In the genomic region with DNA sequence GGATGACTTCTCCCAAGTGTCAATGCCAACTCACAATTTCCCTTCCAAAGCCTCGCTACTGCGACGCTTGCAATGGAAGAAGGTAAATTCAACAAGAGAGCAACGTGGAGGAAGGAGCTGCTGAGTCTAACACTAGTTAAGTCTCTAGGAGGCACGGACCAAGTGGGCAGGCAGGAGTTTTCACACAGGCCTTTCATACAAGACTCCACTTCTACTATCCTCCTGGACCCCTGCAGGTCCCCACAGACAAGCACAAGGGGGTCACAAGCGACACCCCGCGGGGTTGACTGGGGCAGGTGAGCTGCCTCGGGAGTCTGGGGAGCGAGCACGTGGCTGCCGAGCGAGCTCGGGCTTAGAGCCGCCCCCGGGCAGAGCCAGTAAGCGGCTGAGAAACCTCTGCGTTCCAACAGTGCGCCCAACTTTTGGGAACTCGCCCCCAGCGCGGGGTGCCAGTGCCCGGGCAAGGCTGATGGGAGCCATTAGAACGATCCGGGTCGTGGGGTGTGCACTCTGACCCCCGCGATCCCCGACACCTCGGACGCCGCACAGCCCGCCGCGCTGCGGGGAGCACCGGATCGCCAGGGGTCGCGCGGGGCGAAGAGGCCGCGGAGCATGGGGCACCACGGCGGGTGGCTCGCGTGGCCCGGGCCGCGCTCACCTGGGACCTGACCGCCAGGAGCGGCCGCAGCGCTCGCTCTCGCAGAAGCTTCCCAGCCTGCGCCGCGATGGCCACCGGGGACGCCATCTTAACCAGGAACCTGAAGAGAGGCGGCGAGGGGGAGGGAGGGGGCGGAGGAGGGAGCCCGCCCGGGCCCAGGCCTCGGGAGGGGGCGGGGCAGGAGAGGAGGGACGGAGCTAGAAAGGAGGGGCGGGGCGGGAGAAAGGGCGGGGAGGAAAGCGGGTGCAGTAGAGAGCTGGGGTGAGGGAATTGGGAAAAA, we compare ENCODE assay signal across 8 mouse cellular contexts. TPM values are rescaled to one million over a fixed set of nuclear protein-coding genes. Genes with fewer than 3 reads are reported as not detected.
DNase-seq lines count a peak whose midpoint lies in the region; ATAC-seq and TF ChIP-seq lines count a peak whose summit lies in the region.

A gene (minus strand): TSS at position 770 of the 938 bp plus-strand sequence.

- H3K36me3 ChIP-seq in heart, embryonic 12.5 days: no peaks in the 10 kb centered on the region
- H3K36me3 ChIP-seq in kidney, postnatal 0 days (ENCODE audit: insufficient read depth, low read length): no peaks in the 10 kb centered on the region
- no peaks in the 10 kb centered on the region for H3K36me3 ChIP-seq in liver, embryonic 13.5 days
- no peaks in the 10 kb centered on the region for H3K36me3 ChIP-seq in stomach, embryonic 15.5 days

- DNase-seq in CD8-positive naive resting alpha-beta T cell, adult 2 months (ENCODE audit: low read depth in 2 of 2, low spot score in 2 of 2): peak; percentile 62 to 68
- DNase-seq in kidney, postnatal 0 days (ENCODE audit: low spot score): peak; percentile 93
- peak; percentile 64 for DNase-seq in liver, embryonic 13.5 days
- DNase-seq in natural killer cell, adult 2 months (ENCODE audit: low spot score in 2 of 2): peak; percentile 49 to 72

- no peaks in the 10 kb centered on the region for H3K9me3 ChIP-seq in heart, embryonic 12.5 days (replicated peaks)
- H3K9me3 ChIP-seq in kidney, postnatal 0 days (replicated peaks; ENCODE audit: low read length): no peaks in the 10 kb centered on the region
- H3K9me3 ChIP-seq in liver, embryonic 13.5 days (replicated peaks): no peaks in the 10 kb centered on the region
- H3K9me3 ChIP-seq in stomach, embryonic 15.5 days: no peaks in the 10 kb centered on the region

- peak within 1 kb of the TSS; percentile 93 for H3K4me2 ChIP-seq in heart, embryonic 12.5 days
- peak within 1 kb of the TSS; percentile 94 for H3K4me2 ChIP-seq in kidney, postnatal 0 days (ENCODE audit: low read length)
- H3K4me2 ChIP-seq in liver, embryonic 13.5 days: peak within 1 kb of the TSS; percentile 92
- peak within 1 kb of the TSS; percentile 88 for H3K4me2 ChIP-seq in stomach, embryonic 15.5 days

- peak within 1 kb of the TSS; percentile 97 for H3K9ac ChIP-seq in heart, embryonic 12.5 days
- H3K9ac ChIP-seq in kidney, postnatal 0 days (ENCODE audit: low read depth, low read length): peak within 1 kb of the TSS; percentile 94
- peak within 1 kb of the TSS; percentile 89 for H3K9ac ChIP-seq in liver, embryonic 13.5 days
- peak within 1 kb of the TSS; percentile 95 for H3K9ac ChIP-seq in stomach, embryonic 15.5 days

- under 1% methylated on average over 56 of the region's 74 CpGs for WGBS in heart, embryonic 12.5 days
- WGBS in kidney, postnatal 0 days: under 1% methylated on average over 68 of the region's 74 CpGs
- 0% methylated on average over 63 of the region's 74 CpGs for WGBS in liver, embryonic 13.5 days (ENCODE audit: insufficient replicate concordance)
- WGBS in stomach, embryonic 15.5 days: under 1% methylated on average over 62 of the region's 74 CpGs

- TF ChIP-seq CTCF in kidney, postnatal 0 days (IDR thresholded peaks at IDR 0.05; ENCODE audit: low read depth): peak; percentile 29; the same call in 1 of the 2 replicates

- peak within 1 kb of the TSS; percentile 35; the same call in 1 of the 2 replicates for H3K27ac ChIP-seq in brown adipose tissue, adult 24 weeks (replicated peaks; ENCODE audit: low read depth, low read length)
- peak within 1 kb of the TSS; percentile 73; the same call in 1 of the 2 replicates for H3K27ac ChIP-seq in heart, embryonic 12.5 days (ENCODE audit: poor library complexity, severe bottlenecking)
- H3K27ac ChIP-seq in kidney, postnatal 0 days: peak within 1 kb of the TSS; percentile 91
- H3K27ac ChIP-seq in liver, embryonic 13.5 days: peak within 1 kb of the TSS; percentile 53
- peak within 1 kb of the TSS; percentile 80 for H3K27ac ChIP-seq in stomach, embryonic 15.5 days

- H3K4me1 ChIP-seq in brown adipose tissue, adult 24 weeks (ENCODE audit: control insufficient read depth, insufficient read depth, insufficient read length, low read length): peaks cover 6% of the 10 kb centered on the region; the same call in 1 of the 2 replicates
- H3K4me1 ChIP-seq in heart, embryonic 12.5 days (replicated peaks): peaks cover 30% of the 10 kb centered on the region
- H3K4me1 ChIP-seq in kidney, postnatal 0 days (replicated peaks; ENCODE audit: insufficient read depth, low read length): peaks cover 25% of the 10 kb centered on the region
- peaks cover 62% of the 10 kb centered on the region for H3K4me1 ChIP-seq in liver, embryonic 13.5 days (replicated peaks)
- peaks cover 9% of the 10 kb centered on the region; the same call in 1 of the 2 replicates for H3K4me1 ChIP-seq in stomach, embryonic 15.5 days

- H3K27me3 ChIP-seq in heart, embryonic 12.5 days (replicated peaks): no peaks in the 10 kb centered on the region
- no peaks in the 10 kb centered on the region for H3K27me3 ChIP-seq in kidney, postnatal 0 days (ENCODE audit: insufficient read depth, low read length)
- H3K27me3 ChIP-seq in liver, embryonic 13.5 days: no peaks in the 10 kb centered on the region
- H3K27me3 ChIP-seq in stomach, embryonic 15.5 days (replicated peaks): no peaks in the 10 kb centered on the region

- peak within 1 kb of the TSS; percentile 91 for H3K4me3 ChIP-seq in brown adipose tissue, adult 24 weeks (ENCODE audit: insufficient read depth, low read depth, low read length)
- H3K4me3 ChIP-seq in heart, embryonic 12.5 days: peak within 1 kb of the TSS; percentile 97
- H3K4me3 ChIP-seq in kidney, postnatal 0 days (replicated peaks; ENCODE audit: low read depth, low read length): peak within 1 kb of the TSS; percentile 88
- H3K4me3 ChIP-seq in liver, embryonic 13.5 days (replicated peaks): peak within 1 kb of the TSS; percentile 84
- H3K4me3 ChIP-seq in stomach, embryonic 15.5 days (replicated peaks): peak within 1 kb of the TSS; percentile 94

- peak; percentile 87 for ATAC-seq in erythroid progenitor cell, adult 5-6 weeks (replicated peaks; ENCODE audit: low FRiP score, poor library complexity, severe bottlenecking)
- peak; percentile 93 for ATAC-seq in heart, embryonic 12.5 days (ENCODE audit: insufficient number of reproducible peaks, low FRiP score)
- ATAC-seq in kidney, postnatal 0 days (replicated peaks; ENCODE audit: low FRiP score, low read depth): peak; percentile 92
- ATAC-seq in liver, embryonic 13.5 days (ENCODE audit: low read depth): peak; percentile 93
- peak; percentile 89 for ATAC-seq in stomach, embryonic 15.5 days (ENCODE audit: insufficient read depth, low FRiP score, low read depth)

RNA-seq across cellular contexts. Expression of the gene that starts here (rescaled TPM):
- polyA plus RNA-seq in brown adipose tissue, adult 24 weeks (2012; ENCODE audit: insufficient read depth, insufficient read length, missing spikeins): 125 and 134 TPM in 2 replicates
- 7.9 and 8.0 TPM in 2 replicates for total RNA-seq in erythroid progenitor cell, adult 5-6 weeks (2015; ENCODE audit: low replicate concordance)
- total RNA-seq in erythroid progenitor cell, adult 5-6 weeks (2017; ENCODE audit: low replicate concordance): 9.5 and 37.1 TPM in 2 replicates
- polyA plus RNA-seq in heart, embryonic 12.5 days (2016; fragmentation: Nextera tagmentation; extraction: Ambion mirVana): 94.7 and 98.7 TPM in 2 replicates
- 143 and 153 TPM in 2 replicates for polyA plus RNA-seq in kidney, postnatal 0 days (2015; fragmentation: Nextera tagmentation; extraction: Ambion mirVana)
- polyA plus RNA-seq in liver, embryonic 13.5 days (2015; fragmentation: Nextera tagmentation; extraction: Ambion mirVana): 40.6 and 49.9 TPM in 2 replicates
- 86.6 and 102 TPM in 2 replicates for polyA plus RNA-seq in stomach, embryonic 15.5 days (2015; fragmentation: Nextera tagmentation; extraction: Ambion mirVana)

Comparison
In these comparisons a context has a peak if more than half of its experiments do, and no peak if none do; other contexts are left out.
1. Peak in every context shown above with its lines: DNase-seq, ATAC-seq, H3K4me3 ChIP-seq and H3K27ac ChIP-seq.
2. H3K27ac ChIP-seq: peak in every context shown above with its lines; median percentile 91 in kidney, postnatal 0 days; 80 in stomach, embryonic 15.5 days; 73 in heart, embryonic 12.5 days; 53 in liver, embryonic 13.5 days; 35 in brown adipose tissue, adult 24 weeks.